Mouse (Mus musculus): ENCODE measurements around the gene Sbk1.

Gene Sbk1

DNA sequence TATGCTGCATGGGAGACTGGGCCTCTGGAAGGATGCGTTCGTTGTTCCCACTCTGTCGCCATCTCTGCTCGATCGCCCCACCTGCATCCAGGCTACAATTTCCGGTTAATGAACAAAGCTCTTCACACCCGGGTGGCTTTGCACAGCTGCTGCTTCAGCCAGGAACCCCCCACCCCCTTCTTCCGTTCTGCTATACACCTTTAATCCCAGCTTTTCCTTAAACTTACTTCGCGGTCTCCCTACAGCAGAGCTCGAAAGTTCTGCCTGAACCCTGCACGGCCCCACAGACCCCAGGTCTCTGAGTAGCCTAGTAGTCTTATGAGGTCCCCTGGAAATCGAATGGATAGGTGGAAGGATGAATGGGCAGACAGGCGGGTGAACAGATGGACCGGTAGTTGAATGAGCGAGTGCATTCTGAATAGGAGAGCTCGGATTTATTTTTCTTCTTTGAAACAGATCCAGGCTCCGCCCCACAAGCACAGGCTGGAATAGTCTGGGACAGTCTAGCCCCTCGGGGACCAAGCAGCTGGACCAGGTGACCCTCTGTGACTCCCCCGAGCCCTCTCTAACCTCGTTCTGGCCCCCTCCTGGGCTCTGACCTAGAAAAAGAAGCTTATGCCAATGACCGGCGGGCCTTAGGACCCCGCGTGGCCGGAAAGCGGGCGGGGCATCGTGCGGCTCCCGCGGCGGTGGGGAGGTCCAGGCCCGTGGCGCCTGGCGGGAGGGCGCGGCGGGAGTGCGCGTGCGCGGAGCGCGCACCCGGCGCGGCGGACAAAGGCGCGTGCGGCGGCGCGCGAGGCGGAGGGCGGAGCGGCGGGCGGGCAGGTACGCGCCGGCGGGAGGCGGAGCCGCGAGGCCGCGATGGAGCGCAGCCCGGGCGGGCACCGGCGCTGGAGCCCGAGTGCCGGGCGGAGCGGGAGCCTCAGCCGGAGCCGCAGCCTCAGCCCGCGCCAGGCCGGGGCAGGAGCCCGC, at the start of gene Sbk1:
TSS of gene Sbk1 (plus strand) at position 908 of the 972 bp plus-strand sequence.
- no peak for DNase-seq (ENCODE audit: low read depth, low spot score)

DNA sequence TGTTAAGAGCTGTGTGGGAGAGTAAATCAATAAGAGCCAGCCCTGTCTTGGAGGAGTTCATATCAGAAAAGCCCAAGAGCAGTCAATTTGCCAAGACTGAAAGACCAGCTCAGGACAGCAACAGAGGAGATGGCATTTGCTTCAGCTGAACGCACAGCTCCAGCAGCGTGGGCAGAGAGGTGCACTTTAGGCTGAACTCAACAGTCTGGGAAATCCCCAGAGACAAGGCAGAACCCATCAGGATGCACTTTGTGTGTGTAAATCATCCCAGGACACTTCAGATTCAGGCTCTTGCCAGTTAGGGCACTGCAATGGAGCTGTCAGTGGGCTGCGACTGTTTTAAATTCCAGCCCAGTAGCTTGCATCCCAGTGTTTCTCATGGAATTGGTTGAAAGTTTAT, 49.7 kb upstream of the Sbk1 start:
- DNase-seq (ENCODE audit: low read depth, low spot score): no peak

DNA sequence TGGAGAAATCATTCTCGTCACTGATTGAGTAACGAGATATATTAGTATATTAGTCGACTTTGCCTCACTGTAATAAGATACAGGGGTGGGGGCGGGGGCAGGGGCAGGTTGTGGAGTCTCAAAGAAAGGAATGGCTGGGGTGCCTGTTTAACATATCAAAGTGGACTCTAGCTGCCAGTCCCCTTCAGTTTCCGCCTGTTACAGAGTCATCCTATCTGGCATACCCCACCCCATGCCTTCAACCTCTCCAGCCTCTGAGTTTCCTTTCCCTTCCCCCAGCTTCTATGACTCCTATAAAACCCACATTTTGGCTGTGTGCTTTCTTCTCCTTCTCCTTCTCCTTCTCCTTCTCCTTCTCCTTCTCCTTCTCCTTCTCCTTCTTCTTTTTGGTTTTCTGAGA, 46.3 kb upstream of the Sbk1 start:
- DNase-seq (ENCODE audit: low read depth, low spot score): no peak

DNA sequence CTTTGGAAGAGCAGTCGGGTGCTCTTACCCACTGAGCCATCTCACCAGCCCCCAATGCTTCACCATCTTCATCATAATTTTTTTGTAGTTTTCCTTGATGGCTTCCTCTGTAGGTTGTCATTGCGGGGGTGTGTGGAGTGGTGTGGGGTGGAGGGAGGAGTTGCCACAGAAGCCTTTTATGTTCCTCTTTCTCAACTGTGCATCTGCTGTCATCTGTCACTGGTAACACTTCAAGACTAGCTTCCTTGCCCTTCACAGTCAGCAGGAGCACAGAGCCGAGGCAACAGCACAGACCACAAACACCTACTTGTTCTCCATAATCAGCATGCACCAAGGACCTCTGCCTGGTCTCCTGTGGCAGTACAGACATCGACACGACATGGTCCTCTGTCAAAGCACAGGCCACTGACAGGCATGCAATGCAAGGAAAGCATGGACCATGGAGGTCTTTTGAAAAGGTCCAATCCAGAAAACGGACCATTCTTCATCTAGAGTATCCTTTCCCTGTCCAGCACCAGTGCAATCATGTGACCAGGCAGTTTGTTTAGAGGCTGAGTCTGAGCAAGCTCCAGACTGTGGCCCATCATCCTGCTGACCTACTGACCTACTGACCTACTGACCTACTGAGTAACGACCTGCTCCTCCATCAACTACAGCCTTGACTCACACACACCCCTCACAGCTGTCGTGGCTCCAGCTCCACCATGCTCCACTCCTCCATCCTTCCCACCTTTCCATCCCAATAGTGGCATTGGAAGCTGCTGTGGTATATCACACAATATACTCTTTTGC, 41.9 kb upstream of the Sbk1 start:
- DNase-seq (ENCODE audit: low read depth, low spot score): no peak

DNA sequence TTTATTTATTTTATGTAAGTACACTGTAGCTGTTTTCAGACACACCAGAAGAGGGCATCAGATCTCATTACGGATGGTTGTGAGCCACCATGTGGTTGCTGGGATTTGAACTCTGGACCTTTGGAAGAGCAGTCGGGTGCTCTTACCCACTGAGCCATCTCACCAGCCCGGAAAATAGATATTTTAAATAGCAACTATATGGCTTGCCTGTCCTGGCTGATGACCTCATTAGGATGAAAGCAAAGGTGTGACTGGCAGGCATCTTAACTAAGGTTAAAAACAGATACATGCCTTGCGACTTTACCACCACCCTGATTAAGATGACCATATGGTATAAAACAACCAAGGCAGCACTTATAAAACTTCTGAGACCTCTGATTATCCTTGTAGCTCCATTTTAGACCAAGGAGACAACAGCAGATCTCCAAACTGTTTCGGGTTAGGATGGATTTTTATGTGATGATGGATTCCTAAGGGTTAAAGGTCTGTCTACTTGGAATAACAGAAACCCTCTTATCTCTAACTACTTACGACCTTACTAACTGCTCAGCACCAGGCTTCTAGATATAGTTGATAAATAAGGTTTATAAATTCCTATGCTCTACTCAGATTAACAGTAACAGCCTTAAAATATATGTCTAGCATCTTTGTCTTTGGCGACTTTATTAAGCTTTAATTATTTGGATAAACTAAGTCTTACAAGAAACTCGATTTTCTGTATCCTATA, 39.9 kb upstream of the Sbk1 start:
- DNase-seq (ENCODE audit: low read depth, low spot score): no peak

DNA sequence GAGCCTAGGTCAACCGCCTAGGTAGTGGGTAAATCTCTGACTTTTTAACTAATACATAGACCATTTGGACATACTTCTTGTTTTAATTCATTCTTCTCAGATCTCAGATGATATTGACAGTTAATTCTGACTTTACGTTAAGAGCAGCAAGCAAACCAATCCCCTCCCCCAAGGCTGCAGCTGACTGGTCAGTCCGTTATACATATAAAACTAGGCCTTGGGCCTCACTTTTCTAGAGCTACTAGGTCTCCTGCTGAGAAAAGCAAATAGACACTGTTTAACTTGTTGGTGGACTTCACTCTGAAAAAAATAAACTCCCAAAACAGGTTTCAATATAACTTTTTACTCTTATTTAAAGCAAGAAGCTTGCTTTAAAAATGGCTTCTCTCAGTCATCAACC, 37.8 kb upstream of the Sbk1 start:
- DNase-seq (ENCODE audit: low read depth, low spot score): no peak

DNA sequence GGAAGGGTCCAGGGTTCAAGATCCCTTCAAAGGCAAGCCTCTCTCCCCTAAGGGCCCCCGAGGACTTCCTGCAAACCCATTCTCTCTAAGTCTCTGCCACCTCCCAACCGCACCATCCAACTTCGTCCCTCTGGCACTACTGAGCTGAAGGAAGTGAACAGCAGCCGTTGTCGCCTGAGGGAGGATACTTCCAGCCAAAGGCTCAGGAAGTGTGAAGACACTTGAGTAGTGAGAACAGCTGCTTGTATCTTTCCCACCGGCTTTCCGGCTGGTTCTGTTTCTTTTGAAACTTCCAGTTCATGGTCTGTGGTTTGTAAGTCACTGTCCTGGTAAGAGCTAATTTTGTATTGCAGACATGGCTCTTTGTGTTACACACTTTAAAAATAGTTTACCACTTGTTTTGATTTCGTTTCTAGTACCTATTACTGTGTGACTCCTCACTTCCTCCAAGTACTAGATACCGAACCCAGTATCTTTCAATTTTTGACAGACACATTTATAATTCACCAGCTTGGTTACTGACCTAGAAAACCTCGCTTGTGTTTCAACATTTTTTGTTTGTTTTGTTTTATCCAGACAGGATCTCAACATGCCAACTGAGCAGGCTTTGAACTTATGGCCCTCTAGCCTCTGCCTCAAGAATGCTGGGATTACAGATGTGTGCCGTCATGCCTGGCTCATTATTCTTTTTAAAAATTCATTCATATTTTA, 36.2 kb upstream of the Sbk1 start:
- no peak for DNase-seq (ENCODE audit: low read depth, low spot score)

DNA sequence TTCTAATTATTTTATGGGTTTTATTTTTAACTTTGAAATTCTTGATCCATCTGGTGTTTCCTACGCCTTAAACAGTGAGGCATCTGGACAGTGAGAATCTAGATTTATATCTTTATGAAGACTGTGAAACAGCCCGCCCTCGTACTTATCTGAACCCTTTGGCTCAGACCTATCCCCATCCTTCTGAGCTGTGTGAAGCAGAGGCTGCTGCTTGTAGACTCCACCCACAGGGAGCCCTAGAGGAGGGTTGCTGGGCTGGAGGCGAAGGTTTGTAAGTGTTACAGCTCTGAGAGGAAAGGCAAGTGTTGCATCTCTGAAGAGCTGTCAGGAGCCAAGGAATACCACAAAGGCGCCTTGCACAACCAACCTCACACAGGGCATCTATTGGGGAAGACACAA, 35.6 kb upstream of the Sbk1 start:
- no peak for DNase-seq (ENCODE audit: low read depth, low spot score)

DNA sequence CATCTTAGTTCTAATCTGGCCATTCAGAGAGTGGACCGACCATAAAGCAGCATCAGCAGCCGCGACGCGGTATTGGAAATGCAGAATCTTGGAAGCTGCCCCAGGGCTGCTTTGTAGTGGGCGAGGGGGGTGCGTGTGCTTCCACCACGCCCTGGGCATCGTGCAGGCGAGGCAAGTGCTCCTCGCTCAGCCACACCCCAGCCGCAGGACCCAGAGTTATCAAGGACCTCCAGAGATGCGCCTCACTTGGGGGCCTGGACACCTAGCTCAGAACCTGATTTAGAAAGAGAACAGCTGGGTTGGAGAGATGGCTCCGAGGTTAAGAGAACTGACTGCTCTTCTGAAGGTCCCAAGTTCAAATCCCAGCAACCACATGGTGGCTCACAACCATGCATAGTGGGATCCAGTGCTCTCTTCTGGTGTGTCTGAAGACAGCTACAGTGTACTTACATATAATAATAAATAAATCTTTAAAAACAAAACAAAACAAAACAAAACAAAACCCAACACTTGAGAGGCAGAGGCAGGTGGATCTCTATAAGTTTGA, 31.5 kb upstream of the Sbk1 start:
- no peak for DNase-seq (ENCODE audit: low read depth, low spot score)

DNA sequence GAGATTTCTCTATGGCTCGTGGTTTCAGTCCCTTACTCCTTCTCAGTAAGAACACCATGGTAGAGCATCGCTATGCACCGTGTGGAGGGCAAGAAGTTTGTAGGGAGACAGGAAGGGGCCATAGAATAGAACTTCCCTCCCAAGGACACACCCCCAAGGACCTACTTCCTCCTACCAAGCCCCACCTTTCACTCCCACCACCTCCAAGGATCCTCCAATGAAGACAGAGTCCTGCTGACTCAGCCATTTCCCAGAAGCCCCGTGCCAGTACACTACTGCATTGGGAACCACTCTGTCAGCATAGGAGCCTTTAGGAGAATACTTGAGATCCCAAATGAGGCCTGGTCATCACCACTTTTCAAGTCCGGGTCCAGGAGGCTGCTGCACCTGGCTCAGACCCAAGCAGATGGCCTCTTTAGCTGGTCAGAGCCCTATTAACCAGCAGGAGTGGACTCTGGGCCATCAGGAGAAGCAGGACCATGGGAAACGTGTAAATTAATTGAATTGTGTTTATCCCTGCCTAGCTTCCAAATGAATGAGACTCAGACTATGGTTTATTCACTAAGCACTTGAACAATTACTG, 28.2 kb upstream of the Sbk1 start:
- no peak for DNase-seq (ENCODE audit: low read depth, low spot score)

DNA sequence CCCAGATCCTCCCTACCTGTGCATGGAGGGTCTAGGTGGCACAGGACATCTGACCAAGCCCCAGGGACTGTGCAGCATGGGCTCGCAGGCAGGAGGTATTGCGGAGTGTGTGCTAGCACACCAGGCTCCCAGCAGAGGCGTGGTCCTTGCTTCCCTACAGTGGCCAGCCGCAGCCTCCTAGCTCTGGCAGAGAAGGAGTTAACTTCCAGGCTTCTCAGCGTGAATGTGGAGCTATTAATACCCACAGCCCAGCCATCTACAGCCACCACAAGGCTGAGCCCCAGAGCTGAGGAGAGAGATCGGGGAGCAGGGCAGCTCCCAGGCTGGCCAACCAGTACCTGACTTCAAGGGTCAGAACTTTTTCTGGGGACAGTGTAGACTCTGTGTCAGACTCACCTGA, 24.3 kb upstream of the Sbk1 start:
- DNase-seq (ENCODE audit: low read depth, low spot score): no peak

DNA sequence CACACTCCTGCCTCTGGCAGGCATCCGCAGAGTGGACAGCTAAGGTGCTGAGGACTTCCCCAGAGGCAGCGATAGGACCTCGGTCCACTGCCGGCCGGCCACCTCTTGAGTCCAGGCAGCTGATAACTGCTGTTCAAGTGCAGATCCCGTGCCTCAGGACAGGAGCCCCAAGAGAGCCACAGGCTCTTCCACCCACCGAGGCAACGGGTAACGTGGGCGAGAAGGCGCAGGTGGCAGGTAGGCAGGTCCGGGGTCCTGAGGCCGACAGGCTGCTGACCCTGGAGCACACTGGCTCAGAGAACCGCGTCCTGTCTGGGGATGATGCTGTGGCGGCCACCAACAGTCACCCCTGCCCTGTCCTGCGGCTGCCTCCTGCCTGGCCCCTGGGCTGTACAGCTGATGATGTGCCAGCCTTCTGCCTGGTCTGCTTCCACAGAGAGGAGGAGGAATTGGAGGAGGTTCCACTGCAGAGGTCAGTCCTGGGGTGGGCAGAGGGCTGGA, 23.7 kb upstream of the Sbk1 start:
- no peak for DNase-seq (ENCODE audit: low read depth, low spot score)

DNA sequence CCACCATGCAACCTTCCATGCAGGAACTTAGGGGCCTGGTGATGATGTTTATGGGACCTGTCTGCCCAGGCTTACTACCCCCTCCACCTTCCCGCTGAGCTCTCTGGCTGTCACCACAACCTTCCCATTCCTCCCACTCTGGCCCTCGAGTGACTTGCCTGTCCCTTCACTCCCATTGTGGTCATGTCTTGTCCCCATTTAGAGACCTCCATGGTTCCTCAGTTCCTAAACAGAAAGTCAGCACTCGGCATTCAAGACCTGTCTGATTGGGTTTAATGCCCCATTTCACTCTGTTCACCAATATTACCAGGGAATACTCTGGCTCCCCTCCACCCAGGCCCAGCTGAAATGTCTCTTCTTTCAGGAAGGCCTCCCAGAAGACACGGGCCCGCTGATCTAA, 23.3 kb upstream of the Sbk1 start:
- DNase-seq (ENCODE audit: low read depth, low spot score): no peak

DNA sequence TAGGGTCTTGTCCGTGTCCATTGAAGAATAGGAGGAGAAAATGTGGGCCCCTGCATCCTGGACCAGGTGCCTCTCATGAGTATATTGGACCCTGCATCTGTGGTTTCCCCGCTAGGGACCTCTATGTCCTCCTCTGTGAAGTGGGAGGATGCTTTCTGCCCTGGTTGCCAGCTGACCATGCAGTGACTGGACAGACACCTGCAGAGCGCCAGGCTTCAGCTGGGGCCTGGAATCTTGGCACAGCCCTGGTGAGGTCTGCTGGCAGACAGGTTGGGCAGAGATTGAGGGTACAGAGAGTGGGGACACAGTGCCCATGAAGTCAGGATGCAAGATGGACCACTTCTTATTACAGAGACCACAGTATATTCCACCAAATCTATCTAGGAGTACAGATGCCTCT, 22.4 kb upstream of the Sbk1 start:
- no peak for DNase-seq (ENCODE audit: low read depth, low spot score)

DNA sequence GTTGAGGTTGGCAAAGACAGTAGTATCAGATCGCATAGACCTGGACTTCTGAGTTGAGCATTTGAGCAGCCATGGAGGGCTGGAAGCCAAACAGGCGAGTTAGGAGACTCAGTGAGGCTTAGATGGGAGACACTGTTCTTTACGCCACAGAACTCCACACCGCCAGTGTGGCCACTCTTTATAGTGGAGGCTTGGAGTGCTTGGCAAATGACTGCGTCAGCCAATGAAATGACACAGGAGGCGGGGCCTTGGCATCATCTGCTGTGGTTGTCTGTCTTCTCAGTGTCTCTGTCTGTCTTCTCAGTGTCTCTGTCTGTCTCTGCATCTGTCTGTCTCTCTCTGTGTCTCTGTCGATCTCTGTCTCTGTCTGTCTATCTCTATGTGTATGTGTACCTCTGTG, 21.9 kb upstream of the Sbk1 start:
- no peak for DNase-seq (ENCODE audit: low read depth, low spot score)

DNA sequence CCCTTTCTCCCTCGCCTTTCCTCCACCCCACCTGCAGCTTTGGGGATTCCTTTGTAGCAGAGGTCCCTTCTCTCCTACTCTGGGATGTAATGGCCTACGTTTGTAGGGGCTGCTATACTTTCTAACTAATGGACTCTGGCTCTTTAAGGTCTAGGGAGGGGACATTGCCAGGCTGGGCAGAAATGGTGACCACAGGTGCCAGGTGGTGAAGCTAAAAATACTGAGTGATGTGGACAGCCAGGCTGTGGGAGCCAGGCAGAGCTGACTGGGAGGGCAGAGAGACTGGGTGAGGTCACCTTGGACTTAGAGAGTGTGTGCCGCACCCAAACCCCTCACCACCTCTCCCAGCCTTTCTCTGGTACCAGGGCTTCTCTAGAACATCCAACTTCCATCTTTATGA, 20.7 kb upstream of the Sbk1 start:
- no peak for DNase-seq (ENCODE audit: low read depth, low spot score)

DNA sequence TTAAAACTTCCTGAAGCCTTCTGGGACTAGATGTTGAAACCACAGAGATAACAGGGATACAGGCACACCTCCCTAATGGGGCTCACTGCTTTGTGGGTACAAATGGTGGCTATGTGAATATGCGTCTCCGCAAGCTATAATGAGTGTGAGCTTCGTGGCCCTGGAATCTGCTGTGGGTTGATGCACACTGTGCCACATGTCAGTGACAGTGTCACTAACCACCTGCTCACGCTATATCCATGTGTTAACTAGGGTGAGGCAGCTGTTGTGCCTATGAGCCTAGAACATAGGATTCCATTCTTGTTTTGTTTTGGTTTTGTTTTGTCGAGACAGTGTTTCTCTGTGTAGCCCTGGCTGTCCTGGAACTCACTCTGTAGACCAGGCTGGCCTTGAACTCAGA, 20.2 kb upstream of the Sbk1 start:
- DNase-seq (ENCODE audit: low read depth, low spot score): no peak

DNA sequence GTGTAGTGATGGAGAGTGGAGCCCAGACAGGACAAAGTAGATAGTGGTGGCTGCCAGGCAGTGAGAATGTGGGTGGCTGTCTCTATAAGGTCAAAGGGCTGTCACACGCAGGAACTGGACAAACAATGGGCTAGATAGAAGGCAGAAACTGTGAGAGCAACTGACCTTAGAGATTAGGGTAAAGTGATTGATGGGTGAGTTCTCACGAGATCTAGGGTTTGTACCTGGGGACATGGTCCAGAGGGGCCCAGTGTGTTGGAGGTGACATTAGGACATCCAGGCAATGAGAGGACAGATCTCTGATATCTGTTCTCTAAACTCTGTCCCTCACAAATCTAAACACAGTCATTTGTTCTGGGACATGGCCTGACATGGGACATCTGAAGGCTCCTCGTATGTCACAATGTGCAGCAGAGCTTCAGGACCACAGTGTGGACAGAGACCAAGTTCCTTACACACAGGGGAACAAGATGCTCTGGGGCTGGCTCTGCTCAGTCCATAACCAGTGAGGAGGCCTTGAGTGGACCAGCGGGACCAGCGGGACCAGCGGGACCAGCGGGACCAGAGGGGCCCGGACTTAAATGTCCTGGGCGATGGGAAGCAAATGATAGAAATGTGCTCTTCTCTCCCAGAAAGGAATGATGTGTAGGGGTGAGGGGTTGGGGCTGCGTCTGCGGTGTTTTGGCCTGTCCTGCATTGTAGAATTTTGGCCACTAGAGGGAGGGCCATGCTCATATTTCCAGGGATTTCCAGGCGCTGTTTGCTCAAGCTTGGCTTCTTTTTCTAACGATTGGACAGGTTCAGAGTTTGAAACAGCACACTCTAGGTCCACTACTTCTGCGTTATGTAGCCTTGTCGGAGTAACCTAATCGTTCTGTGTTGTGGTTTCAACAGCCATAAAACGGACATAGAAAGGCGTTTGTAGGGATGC, 11.9 kb upstream of the Sbk1 start:
- DNase-seq (ENCODE audit: low read depth, low spot score): peak; percentile 42

DNA sequence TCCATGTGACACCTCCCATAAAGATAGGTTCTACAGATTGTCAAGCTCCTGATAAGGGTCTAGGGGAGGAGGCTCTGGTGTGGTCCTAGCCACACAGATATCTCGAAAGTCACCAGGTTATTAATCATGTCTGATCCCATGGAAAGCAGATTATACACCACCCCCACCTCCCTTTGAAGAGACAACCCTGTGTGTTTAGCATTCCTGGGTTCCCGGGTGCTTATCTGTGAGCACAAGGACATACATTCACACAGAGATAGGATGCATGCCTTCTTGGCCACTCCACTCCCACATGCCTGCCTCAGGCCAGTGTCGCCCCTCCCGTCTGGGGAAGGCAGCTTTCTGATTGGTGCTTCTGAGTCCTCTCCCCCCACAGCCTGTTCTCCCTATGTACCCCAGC, 10.6 kb upstream of the Sbk1 start:
- no peak for DNase-seq (ENCODE audit: low read depth, low spot score)

DNA sequence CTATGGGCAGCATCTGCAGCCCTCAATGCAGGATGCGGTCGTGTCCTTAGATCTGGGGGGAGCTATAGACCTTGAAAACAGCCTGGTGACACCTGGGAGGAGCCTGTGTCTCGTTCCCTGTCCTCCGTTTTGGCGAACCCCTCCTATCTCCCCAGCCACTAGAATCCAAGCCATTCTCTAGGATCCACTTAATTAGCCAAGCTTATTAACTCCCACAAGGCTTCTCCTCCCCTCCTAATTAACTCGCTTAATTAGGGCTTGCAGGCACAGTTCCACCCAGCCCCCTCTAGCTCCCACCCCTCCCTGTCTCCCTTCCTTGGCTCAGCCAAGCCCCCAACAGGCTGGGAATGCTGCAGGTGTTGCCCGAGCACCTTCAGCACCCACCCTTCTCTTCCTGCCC, 8.5 kb upstream of the Sbk1 start:
- no peak for DNase-seq (ENCODE audit: low read depth, low spot score)
